Mouse (Mus musculus) gastrocnemius, adult 2 months (tissue): Measurements from ENCODE around the gene Lipm. TPM values are rescaled to one million over a fixed set of nuclear protein-coding genes. Genes with fewer than 3 reads are reported as not detected.

Experiments
- DNase-seq: peaks from one replicate; pipeline ENCODE4 v3.0.0; 2022
- H3K27ac ChIP-seq: fragments of 200-600 bp; 2 replicates; pipeline ENCODE4 v1.8.1; 2022; ENCODE audit warnings: mild to moderate bottlenecking
- H3K4me3 ChIP-seq: fragments of 200-600 bp; 2 replicates; pipeline ENCODE4 v1.8.1; 2022; ENCODE audit warnings: mild to moderate bottlenecking, moderate library complexity
- CTCF ChIP-seq: fragments of 200-600 bp; IDR thresholded peaks from 2 replicates; pipeline ENCODE4 v1.8.1; 2022; ENCODE audit warnings: antibody characterized with exemption, mild to moderate bottlenecking, moderate library complexity
- intact Hi-C: fragments of 180-260 bp; cut with DNase I; formaldehyde crosslinking; loops from one replicate; pipeline ENCODE4 v1.15.1; 2025
- long read RNA-seq, 2 experiments: library from polyadenylated mRNA; stranded (forward); transcript quantifications; one replicate each; pipeline ENCODE4 v2.0.0; 2021
- total RNA-seq, 2 experiments: library from RNA; stranded (reverse); gene quantifications; 2 replicates each; pipeline ENCODE4 v1.2.3; 2021

The Lipm gene
- total RNA-seq, result not detected
- long read RNA-seq, experiment 1, result 0 reads
- long read RNA-seq, experiment 2, result 0 reads

GRCm38 (mm10) chr19:34100633-34101032, at the start of gene Lipm:
Gene Lipm (plus strand): TSS chr19:34100933.
- no peak for DNase-seq
- Histone ChIP-seq H3K27ac (no peak within 1 kb of the TSS), H3K4me3 (no peak within 1 kb of the TSS)
- intact Hi-C loops, result no loop called here
- TF ChIP-seq CTCF, result no peak

- no peak for TF ChIP-seq CTCF
- intact Hi-C loops, result no loop called here
- H3K4me3 ChIP-seq, result no peak overlapping the region
Observed at GRCm38 (mm10) chr19:34051502-34051901, 49.2 kb upstream of the Lipm start.

GRCm38 (mm10) chr19:34063547-34063946, 37.2 kb upstream of the Lipm start:
- DNase-seq, result no peak
- intact Hi-C loops, result no loop called here
- TF ChIP-seq CTCF, result no peak
- no peak overlapping the region for H3K4me3 ChIP-seq
- no peak overlapping the region for H3K27ac ChIP-seq

More at GRCm38 (mm10) chr19:34051502-34051901, 49.2 kb upstream of the Lipm start:
- no peak for DNase-seq
- H3K27ac ChIP-seq, result no peak overlapping the region

- H3K27ac ChIP-seq, result no peak overlapping the region
- intact Hi-C loops, result no loop called here
- no peak for DNase-seq
- H3K4me3 ChIP-seq, result no peak overlapping the region
- no peak for TF ChIP-seq CTCF
Observed at GRCm38 (mm10) chr19:34064059-34064458, 36.7 kb upstream of the Lipm start.

- no peak for DNase-seq
- H3K27ac ChIP-seq, result no peak within 1 kb of the TSS
- H3K4me3 ChIP-seq, result no peak within 1 kb of the TSS
- intact Hi-C loops, result no loop called here
- no peak for TF ChIP-seq CTCF
Observed at GRCm38 (mm10) chr19:34066779-34067472, 33.8 kb upstream of the Lipm start, which contains the start of gene Lipn. Gene Lipn (plus strand): TSS chr19:34067358.

GRCm38 (mm10) chr19:34074239-34074638, 26.5 kb upstream of the Lipm start:
- Histone ChIP-seq H3K4me3 (no peak overlapping the region), H3K27ac (no peak overlapping the region)
- intact Hi-C loops, result no loop called here
- no peak for TF ChIP-seq CTCF
- DNase-seq, result no peak

GRCm38 (mm10) chr19:34078130-34078529, 22.6 kb upstream of the Lipm start:
- H3K4me3 ChIP-seq, result no peak overlapping the region
- H3K27ac ChIP-seq, result no peak overlapping the region
- no peak for DNase-seq
- no peak for TF ChIP-seq CTCF
- intact Hi-C loops, result no loop called here

- DNase-seq, result no peak
- Histone ChIP-seq H3K27ac (no peak overlapping the region), H3K4me3 (no peak overlapping the region)
- TF ChIP-seq CTCF, result no peak
- intact Hi-C loops, result no loop called here
Observed at GRCm38 (mm10) chr19:34089011-34089680, 11.6 kb upstream of the Lipm start.

- DNase-seq, result no peak
- Histone ChIP-seq H3K27ac (no peak overlapping the region), H3K4me3 (no peak overlapping the region)
- no peak for TF ChIP-seq CTCF
- intact Hi-C loops, result no loop called here
Observed at GRCm38 (mm10) chr19:34095381-34095780, 5.4 kb upstream of the Lipm start.

- DNase-seq, result no peak
- intact Hi-C loops, result no loop called here
- Histone ChIP-seq H3K27ac (no peak overlapping the region), H3K4me3 (no peak overlapping the region)
- TF ChIP-seq CTCF, result no peak
Observed at GRCm38 (mm10) chr19:34096228-34096627, 4.5 kb upstream of the Lipm start.

GRCm38 (mm10) chr19:34101888-34102287, 1.2 kb downstream of the Lipm start:
- DNase-seq, result no peak
- intact Hi-C loops, result no loop called here
- no peak overlapping the region for H3K4me3 ChIP-seq
- TF ChIP-seq CTCF, result no peak
- H3K27ac ChIP-seq, result no peak overlapping the region

GRCm38 (mm10) chr19:34104841-34105240, 4.1 kb downstream of the Lipm start:
- no peak for TF ChIP-seq CTCF
- no peak for DNase-seq

GRCm38 (mm10) chr19:34119102-34119501, 18.4 kb downstream of the Lipm start:
- no peak overlapping the region for H3K4me3 ChIP-seq
- no peak for TF ChIP-seq CTCF
- intact Hi-C loops, result no loop called here
- DNase-seq, result no peak
- H3K27ac ChIP-seq, result no peak overlapping the region

More at GRCm38 (mm10) chr19:34104841-34105240, 4.1 kb downstream of the Lipm start:
- Histone ChIP-seq H3K27ac (no peak overlapping the region), H3K4me3 (no peak overlapping the region)
- intact Hi-C loops, result no loop called here
